Mouse (Mus musculus): ENCODE results near the gene Ywhaq. TPM values are rescaled to one million over a fixed set of nuclear protein-coding genes. Genes with fewer than 3 reads are reported as not detected.
A peak's percentile ranks its signal among the peaks of the same experiment; 100 is the strongest.

Gene Ywhaq
- total RNA-seq (2021), result 10 to 100 TPM; 65.8 to 74.6 TPM
- 27.7 and 43.2 TPM in 2 replicates for polyA plus RNA-seq (2012; rRNA removed)
- long read RNA-seq, transcript Ywhaq-201 (5 exons, 2,110 nt), result minor isoform, 18 of 202 reads
- long read RNA-seq, transcript Ywhaq-202 (6 exons, 2,197 nt), result major isoform, 81 of 202 reads
- long read RNA-seq, partial matches to known transcripts, result 0 of 202 reads
- long read RNA-seq, other reads (novel, unspliced or antisense), result 103 of 202 reads

- Histone ChIP-seq H3K4me3 (peak within 1 kb of the TSS; percentile 75), H3K79me2 (replicated peaks; ENCODE audit: control insufficient read depth, insufficient read depth, low read length) (peaks cover 2% of the 10 kb centered on the region; the same call in 1 of the 2 replicates), H3K27me3 (ENCODE audit: control insufficient read depth, insufficient read depth, low read length) (no peaks in the 10 kb centered on the region), H3K4me1 (ENCODE audit: control insufficient read depth, insufficient read depth, low read length) (peaks cover 5% of the 10 kb centered on the region), H3K9ac (ENCODE audit: low read depth, low read length) (peak within 1 kb of the TSS; percentile 94), H3K36me3 (ENCODE audit: control insufficient read depth, insufficient read depth, low read length) (peaks cover 31% of the 10 kb centered on the region), H3K27ac (peak within 1 kb of the TSS; percentile 99)
- intact Hi-C loops (cut with DNase I), result loop anchor here (1.0 to 5.0 kb wide), 4 partner anchors 44 to 131 kb away; partner anchors contain the start of genes Adam17 and Itgb1bp1
- under 1% methylated on average over 103 of the region's 103 CpGs for WGBS
- DNase-seq, result peak; percentile 93 to 98
- TF ChIP-seq CTCF (IDR thresholded peaks at IDR 0.05), result no peak
- TF ChIP-seq EP300 (IDR thresholded peaks at IDR 0.05; ENCODE audit: insufficient read depth, low read depth, low read length), result peak; percentile 64; the same call in 1 of the 2 replicates
- peak; percentile 97 for TF ChIP-seq POLR2A (IDR thresholded peaks at IDR 0.05; ENCODE audit: insufficient read depth, low read depth, low read length)
These were observed at the start of gene Ywhaq for GRCm38 (mm10) chr12:21417100-21418070. Gene Ywhaq, minus strand, starts transcription at chr12:21417637.

DNA sequence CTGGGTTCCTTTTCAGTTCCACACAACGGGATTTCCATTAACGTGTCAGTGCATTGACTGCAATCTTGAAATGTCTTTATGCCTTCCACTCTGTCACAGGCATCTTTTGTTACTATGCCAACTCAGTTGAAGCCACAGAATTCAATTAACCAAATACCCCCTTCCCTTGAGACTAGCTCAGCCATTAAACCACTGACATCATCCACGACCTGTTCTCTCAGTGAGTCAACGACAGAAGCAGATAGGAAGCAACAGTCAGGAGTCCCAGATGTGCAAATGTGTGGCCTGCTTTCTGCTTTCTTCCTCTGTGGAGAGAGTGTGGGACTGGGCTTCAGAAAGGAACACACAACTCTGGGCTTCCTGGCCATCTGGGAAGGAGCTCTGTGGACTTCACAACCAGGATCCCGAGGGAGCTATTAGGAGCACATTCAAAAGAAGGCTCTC lies 46.0 kb upstream of the Ywhaq start:
- DNase-seq, result peak in 1 of 2 experiments; percentile 24
- peaks cover 1% of the 10 kb centered on the region for H3K4me1 ChIP-seq (ENCODE audit: control insufficient read depth, insufficient read depth, low read length)
- TF ChIP-seq POLR2A (IDR thresholded peaks at IDR 0.05; ENCODE audit: insufficient read depth, low read depth, low read length), result no peak
- no peak for TF ChIP-seq CTCF (IDR thresholded peaks at IDR 0.05)
- TF ChIP-seq EP300 (IDR thresholded peaks at IDR 0.05; ENCODE audit: insufficient read depth, low read depth, low read length), result no peak
- intact Hi-C loops (cut with DNase I), result loop anchor here (2.0 to 5.0 kb wide), 2 partner anchors 47 to 91 kb away; partner anchors contain the start of genes Adam17 and Ywhaq
- H3K79me2 ChIP-seq (replicated peaks; ENCODE audit: control insufficient read depth, insufficient read depth, low read length), result no peaks in the 10 kb centered on the region
- H3K27ac ChIP-seq, result peak overlapping the region; percentile 47
- no peaks in the 10 kb centered on the region for H3K27me3 ChIP-seq (ENCODE audit: control insufficient read depth, insufficient read depth, low read length)
- no peaks in the 10 kb centered on the region for H3K36me3 ChIP-seq (ENCODE audit: control insufficient read depth, insufficient read depth, low read length)
- H3K4me3 ChIP-seq, result no peak overlapping the region
- H3K9ac ChIP-seq (ENCODE audit: low read depth, low read length), result no peak overlapping the region
- 33% methylated on average over 5 of the region's 5 CpGs for WGBS

- 65% methylated on average over 3 of the region's 3 CpGs for WGBS
These were observed 45.2 kb upstream of the Ywhaq start for GRCm38 (mm10) chr12:21462658-21463057.

GRCm38 (mm10) chr12:21459681-21460080 lies 42.2 kb upstream of the Ywhaq start:
- Histone ChIP-seq H3K27me3 (ENCODE audit: control insufficient read depth, insufficient read depth, low read length) (no peaks in the 10 kb centered on the region), H3K4me1 (ENCODE audit: control insufficient read depth, insufficient read depth, low read length) (peaks cover 1% of the 10 kb centered on the region), H3K36me3 (ENCODE audit: control insufficient read depth, insufficient read depth, low read length) (no peaks in the 10 kb centered on the region), H3K27ac (no peak overlapping the region), H3K79me2 (replicated peaks; ENCODE audit: control insufficient read depth, insufficient read depth, low read length) (no peaks in the 10 kb centered on the region), H3K9ac (ENCODE audit: low read depth, low read length) (no peak overlapping the region), H3K4me3 (no peak overlapping the region)
- intact Hi-C loops (cut with DNase I), result loop anchor here (5.0 kb wide), 1 partner anchor 87 kb away; the partner anchor contains the start of gene Adam17
- DNase-seq, result no peak
- WGBS, result 72% methylated on average over 4 of the region's 4 CpGs
- no peak for TF ChIP-seq EP300 (IDR thresholded peaks at IDR 0.05; ENCODE audit: insufficient read depth, low read depth, low read length)
- TF ChIP-seq POLR2A (IDR thresholded peaks at IDR 0.05; ENCODE audit: insufficient read depth, low read depth, low read length), result no peak
- no peak for TF ChIP-seq CTCF (IDR thresholded peaks at IDR 0.05)

More at GRCm38 (mm10) chr12:21462658-21463057, 45.2 kb upstream of the Ywhaq start:
- Histone ChIP-seq H3K27me3 (ENCODE audit: control insufficient read depth, insufficient read depth, low read length) (no peaks in the 10 kb centered on the region), H3K27ac (peak overlapping the region; percentile 47), H3K9ac (ENCODE audit: low read depth, low read length) (no peak overlapping the region), H3K79me2 (replicated peaks; ENCODE audit: control insufficient read depth, insufficient read depth, low read length) (no peaks in the 10 kb centered on the region), H3K4me1 (ENCODE audit: control insufficient read depth, insufficient read depth, low read length) (peaks cover 1% of the 10 kb centered on the region), H3K36me3 (ENCODE audit: control insufficient read depth, insufficient read depth, low read length) (no peaks in the 10 kb centered on the region), H3K4me3 (no peak overlapping the region)
- intact Hi-C loops (cut with DNase I), result loop anchor here (2.0 to 5.0 kb wide), 2 partner anchors 46 to 90 kb away; partner anchors contain the start of genes Adam17 and Ywhaq
- DNase-seq, result peak in 1 of 2 experiments; percentile 30
- TF ChIP-seq CTCF (IDR thresholded peaks at IDR 0.05) (no peak), EP300 (IDR thresholded peaks at IDR 0.05; ENCODE audit: insufficient read depth, low read depth, low read length) (no peak), POLR2A (IDR thresholded peaks at IDR 0.05; ENCODE audit: insufficient read depth, low read depth, low read length) (no peak)

DNA sequence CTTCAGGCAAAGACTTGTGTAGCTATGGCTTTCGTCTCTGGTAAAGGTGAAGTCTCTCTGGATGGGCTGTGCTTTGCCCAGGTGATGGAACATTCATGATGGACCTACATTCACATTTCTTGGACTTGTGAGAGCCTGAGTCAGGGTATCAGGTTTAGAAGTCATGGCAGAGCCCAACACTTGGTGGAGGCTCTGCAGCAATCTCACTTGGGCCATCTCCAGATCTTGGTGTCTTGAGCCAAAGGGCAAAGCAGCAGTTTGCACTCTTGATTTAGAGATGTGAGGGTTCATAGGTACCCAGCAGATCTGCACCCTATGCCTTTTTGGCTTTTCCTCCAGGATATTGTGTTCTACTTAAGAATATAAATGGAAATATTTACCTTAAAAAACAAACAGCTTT lies 38.6 kb upstream of the Ywhaq start:
- TF ChIP-seq EP300 (IDR thresholded peaks at IDR 0.05; ENCODE audit: insufficient read depth, low read depth, low read length), result no peak
- TF ChIP-seq CTCF (IDR thresholded peaks at IDR 0.05), result no peak
- no peak for TF ChIP-seq POLR2A (IDR thresholded peaks at IDR 0.05; ENCODE audit: insufficient read depth, low read depth, low read length)
- Histone ChIP-seq H3K27me3 (ENCODE audit: control insufficient read depth, insufficient read depth, low read length) (no peaks in the 10 kb centered on the region), H3K9ac (ENCODE audit: low read depth, low read length) (no peak overlapping the region), H3K4me1 (ENCODE audit: control insufficient read depth, insufficient read depth, low read length) (no peaks in the 10 kb centered on the region), H3K27ac (no peak overlapping the region), H3K36me3 (ENCODE audit: control insufficient read depth, insufficient read depth, low read length) (no peaks in the 10 kb centered on the region), H3K4me3 (no peak overlapping the region), H3K79me2 (replicated peaks; ENCODE audit: control insufficient read depth, insufficient read depth, low read length) (no peaks in the 10 kb centered on the region)
- intact Hi-C loops (cut with DNase I), result no loop called here
- 91% methylated on average over 1 of the region's 1 CpGs for WGBS
- no peak for DNase-seq

Data from heart, adult 2 months (tissue).